Mouse (Mus musculus): ENCODE measurements around the gene Nlrp4f. TPM values are rescaled to one million over a fixed set of nuclear protein-coding genes. Genes with fewer than 3 reads are reported as not detected.
A peak's percentile ranks its signal among the peaks of the same experiment; 100 is the strongest.

Nlrp4f gene
- polyA plus RNA-seq, 1 experiment from 2014 or later = not detected

DNA sequence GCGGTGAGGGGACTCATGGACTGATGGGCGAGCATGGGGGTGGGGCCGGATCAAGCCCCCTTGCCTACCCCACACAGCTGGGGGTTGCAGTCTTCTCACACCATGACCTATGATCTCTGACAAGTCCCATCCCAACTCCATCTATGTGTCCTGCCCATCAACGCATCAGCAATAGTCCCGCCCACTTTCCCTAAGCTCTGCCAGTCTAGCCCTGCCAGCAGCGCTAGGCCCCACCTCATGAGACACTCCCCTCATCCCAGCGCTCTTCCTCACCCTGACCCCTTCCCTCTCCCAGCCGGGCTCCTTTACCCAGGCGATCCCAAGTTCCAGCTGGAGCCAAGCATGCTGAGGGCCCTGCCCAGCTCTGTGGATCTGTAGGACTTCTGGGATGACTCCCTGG, 31.4 kb upstream of the Nlrp4f start:
- no peak for DNase-seq
- H3K4me2 ChIP-seq = no peak overlapping the region
- 64% methylated on average over 9 of the region's 9 CpGs for WGBS
- no peak for ATAC-seq (ENCODE audit: insufficient read depth)
- no peaks in the 10 kb centered on the region for H3K36me3 ChIP-seq (ENCODE audit: insufficient read depth)
- H3K4me1 ChIP-seq (ENCODE audit: insufficient read depth) = peaks cover 2% of the 10 kb centered on the region; the same call in 1 of the 2 replicates
- H3K9ac ChIP-seq = no peak overlapping the region
- H3K27me3 ChIP-seq (ENCODE audit: insufficient read depth, low read length) = no peaks in the 10 kb centered on the region
- no peaks in the 10 kb centered on the region for H3K9me3 ChIP-seq (ENCODE audit: low read depth, low read length)
- no peak for TF ChIP-seq CTCF (IDR thresholded peaks at IDR 0.05; ENCODE audit: low read depth)
- H3K27ac ChIP-seq (ENCODE audit: low read depth) = no peak overlapping the region
- H3K4me3 ChIP-seq (ENCODE audit: low read depth, low read length) = no peak overlapping the region

DNA sequence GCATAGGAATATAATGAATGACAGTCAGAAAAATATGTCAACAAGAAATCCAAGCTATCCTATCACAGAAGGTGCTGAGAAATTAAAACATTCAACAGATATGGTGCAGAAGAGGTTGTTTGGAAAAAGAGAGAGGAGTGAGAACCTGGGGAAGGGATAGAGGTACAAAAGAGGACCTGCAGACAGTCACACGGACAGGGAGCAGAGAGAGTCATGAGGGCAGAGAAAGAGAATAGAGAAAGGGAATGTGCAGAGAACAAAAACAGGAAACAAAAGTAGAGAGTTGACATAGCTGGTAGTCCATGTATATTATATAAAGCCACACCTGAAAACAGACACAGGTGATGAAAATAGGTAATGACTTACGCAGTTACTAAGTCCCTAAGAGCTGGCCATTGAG, 20.9 kb upstream of the Nlrp4f start:
- TF ChIP-seq CTCF (IDR thresholded peaks at IDR 0.05; ENCODE audit: low read depth) = no peak
- no peak overlapping the region for H3K27ac ChIP-seq (ENCODE audit: low read depth)
- no peak overlapping the region for H3K9ac ChIP-seq
- no peaks in the 10 kb centered on the region for H3K27me3 ChIP-seq (ENCODE audit: insufficient read depth, low read length)
- DNase-seq (no peak), ATAC-seq (ENCODE audit: insufficient read depth) (no peak)
- H3K4me3 ChIP-seq (ENCODE audit: low read depth, low read length) = no peak overlapping the region
- H3K4me1 ChIP-seq (ENCODE audit: insufficient read depth) = no peaks in the 10 kb centered on the region
- H3K4me2 ChIP-seq = no peak overlapping the region
- no peaks in the 10 kb centered on the region; the same call in 1 of the 2 replicates for H3K9me3 ChIP-seq (ENCODE audit: low read depth, low read length)
- H3K36me3 ChIP-seq (ENCODE audit: insufficient read depth) = no peaks in the 10 kb centered on the region
- WGBS = 75% methylated on average over 2 of the region's 2 CpGs

DNA sequence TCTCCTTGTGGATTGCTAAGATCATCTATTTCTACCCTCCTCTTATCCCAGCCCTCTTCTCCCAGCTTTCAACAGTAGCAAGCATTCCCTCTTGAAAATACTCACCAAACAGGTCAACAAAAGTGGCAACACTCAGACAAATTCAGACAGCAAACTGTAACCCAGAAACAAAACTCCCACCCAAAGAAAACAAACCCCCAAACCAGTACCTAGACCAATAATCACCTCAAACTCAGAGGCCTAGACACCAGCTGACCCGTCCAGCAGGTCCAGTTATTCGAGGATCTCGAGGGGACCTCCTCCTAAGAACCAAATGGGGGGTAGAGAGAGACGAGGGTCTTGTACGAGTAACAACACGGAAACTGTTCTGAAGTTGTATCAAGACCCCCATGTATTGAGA, 20.2 kb upstream of the Nlrp4f start:
- no peak for TF ChIP-seq CTCF (IDR thresholded peaks at IDR 0.05; ENCODE audit: low read depth)
- H3K9ac ChIP-seq = no peak overlapping the region
- DNase-seq = no peak
- H3K27me3 ChIP-seq (ENCODE audit: insufficient read depth, low read length) = no peaks in the 10 kb centered on the region
- no peak overlapping the region for H3K27ac ChIP-seq (ENCODE audit: low read depth)
- no peak overlapping the region for H3K4me2 ChIP-seq
- H3K4me3 ChIP-seq (ENCODE audit: low read depth, low read length) = no peak overlapping the region
- WGBS = 54% methylated on average over 6 of the region's 6 CpGs
- H3K4me1 ChIP-seq (ENCODE audit: insufficient read depth) = no peaks in the 10 kb centered on the region
- ATAC-seq (ENCODE audit: insufficient read depth) = no peak
- H3K36me3 ChIP-seq (ENCODE audit: insufficient read depth) = no peaks in the 10 kb centered on the region
- no peaks in the 10 kb centered on the region; the same call in 1 of the 2 replicates for H3K9me3 ChIP-seq (ENCODE audit: low read depth, low read length)

DNA sequence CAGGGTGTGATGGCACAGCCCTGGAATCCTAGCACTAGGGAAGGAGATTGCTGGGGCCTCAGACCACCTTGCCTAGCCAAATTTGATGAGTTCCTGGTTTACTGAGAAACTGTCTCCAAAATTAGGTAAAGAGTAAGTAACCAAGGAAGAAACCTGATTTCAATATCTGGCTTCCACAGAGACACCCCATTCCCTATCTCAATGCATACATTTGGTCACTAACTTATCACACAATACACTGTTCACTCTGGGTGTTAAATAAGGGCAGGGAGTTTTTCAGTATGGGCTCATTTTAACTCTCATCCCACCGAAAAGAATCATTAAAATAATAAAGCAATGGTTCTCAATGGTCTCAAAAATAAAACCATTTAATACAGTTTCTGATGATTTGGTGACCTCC, 5.1 kb downstream of the Nlrp4f start:
- Histone ChIP-seq H3K27ac (ENCODE audit: low read depth) (no peak overlapping the region), H3K4me1 (ENCODE audit: insufficient read depth) (no peaks in the 10 kb centered on the region), H3K4me2 (no peak overlapping the region), H3K36me3 (ENCODE audit: insufficient read depth) (no peaks in the 10 kb centered on the region), H3K4me3 (ENCODE audit: low read depth, low read length) (no peak overlapping the region), H3K9me3 (ENCODE audit: low read depth, low read length) (no peaks in the 10 kb centered on the region; the same call in 1 of the 2 replicates), H3K27me3 (ENCODE audit: insufficient read depth, low read length) (no peaks in the 10 kb centered on the region), H3K9ac (no peak overlapping the region)
- no peak for DNase-seq
- ATAC-seq (ENCODE audit: insufficient read depth) = no peak
- no peak for TF ChIP-seq CTCF (IDR thresholded peaks at IDR 0.05; ENCODE audit: low read depth)
- 67% methylated on average over 1 of the region's 1 CpGs for WGBS

DNA sequence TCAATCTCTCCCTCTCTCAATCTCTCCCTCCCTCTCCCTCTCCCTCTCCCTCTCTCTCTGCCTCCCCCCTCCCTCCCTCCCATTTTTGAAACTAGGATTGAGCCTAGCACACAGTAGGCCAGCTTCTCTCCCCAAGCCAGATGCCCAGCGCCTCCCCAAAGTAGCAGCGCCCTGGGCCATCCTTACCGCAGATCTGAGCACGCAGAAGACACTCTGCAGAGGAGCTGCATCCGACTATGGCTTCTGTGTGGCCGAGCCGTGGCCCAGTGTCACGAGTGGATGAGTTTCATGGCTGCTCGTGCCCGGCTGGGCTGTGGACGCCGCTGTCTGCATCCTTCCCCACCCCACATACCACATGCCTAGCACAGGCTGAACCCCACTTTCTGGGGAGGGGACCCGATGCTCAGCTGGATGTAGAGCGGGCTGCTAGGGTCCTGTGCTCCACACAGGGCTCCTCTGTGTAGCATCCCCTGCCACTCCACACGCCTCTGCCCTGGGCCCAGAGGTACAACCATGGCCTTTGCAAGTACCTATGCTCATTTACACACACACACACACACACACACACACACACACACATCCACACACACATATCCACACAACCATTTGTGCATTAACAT, 29.2 kb downstream of the Nlrp4f start:
- Histone ChIP-seq H3K36me3 (ENCODE audit: insufficient read depth) (no peaks in the 10 kb centered on the region), H3K4me1 (ENCODE audit: insufficient read depth) (no peaks in the 10 kb centered on the region), H3K4me3 (ENCODE audit: low read depth, low read length) (no peak overlapping the region), H3K9ac (no peak overlapping the region), H3K4me2 (no peak overlapping the region), H3K9me3 (ENCODE audit: low read depth, low read length) (no peaks in the 10 kb centered on the region), H3K27ac (ENCODE audit: low read depth) (no peak overlapping the region), H3K27me3 (ENCODE audit: insufficient read depth, low read length) (no peaks in the 10 kb centered on the region)
- DNase-seq (no peak), ATAC-seq (ENCODE audit: insufficient read depth) (no peak)
- 53% methylated on average over 15 of the region's 15 CpGs for WGBS
- TF ChIP-seq CTCF (IDR thresholded peaks at IDR 0.05; ENCODE audit: low read depth) = no peak

DNA sequence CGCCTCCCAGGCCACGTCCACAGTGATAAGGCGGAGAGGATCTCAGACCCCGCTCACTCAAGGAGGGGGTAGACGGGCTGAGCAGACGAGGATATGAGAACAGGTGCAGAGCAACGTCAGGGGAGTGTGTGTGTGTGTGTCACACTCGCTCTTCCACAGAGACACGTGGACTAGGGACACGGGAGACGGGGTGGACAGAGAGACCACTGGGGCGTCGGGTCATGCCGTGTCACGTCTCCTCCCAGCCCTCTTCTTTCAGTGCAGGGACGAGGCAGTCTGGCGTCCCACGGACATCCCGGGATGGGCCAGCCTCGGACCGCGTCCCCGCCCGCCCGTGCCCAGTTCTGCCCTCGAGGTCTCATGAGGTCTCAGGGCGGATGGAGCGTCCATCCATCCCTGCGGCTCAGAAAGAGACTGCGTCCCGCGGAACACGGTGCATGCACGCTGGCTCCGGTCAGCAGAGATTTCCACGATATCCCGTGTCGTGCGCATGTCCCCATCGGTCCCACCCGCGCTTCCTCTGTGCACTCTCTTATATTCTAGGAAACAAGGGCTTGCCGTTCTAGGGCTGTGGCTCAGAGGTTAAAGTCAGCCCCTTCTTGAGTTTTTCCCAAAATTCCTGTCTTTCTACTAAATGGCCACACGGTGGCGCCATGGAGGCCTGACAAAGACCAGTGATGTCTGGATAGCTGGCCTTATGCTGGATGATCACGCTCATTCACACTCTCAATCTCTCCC, 29.9 kb downstream of the Nlrp4f start:
- DNase-seq (peak; percentile 56), ATAC-seq (ENCODE audit: insufficient read depth) (peak; percentile 49; the same call in 1 of the 2 replicates)
- Histone ChIP-seq H3K27ac (ENCODE audit: low read depth) (no peak overlapping the region), H3K4me1 (ENCODE audit: insufficient read depth) (no peaks in the 10 kb centered on the region), H3K9ac (no peak overlapping the region), H3K36me3 (ENCODE audit: insufficient read depth) (no peaks in the 10 kb centered on the region), H3K4me2 (peak overlapping the region; percentile 42), H3K9me3 (ENCODE audit: low read depth, low read length) (no peaks in the 10 kb centered on the region), H3K4me3 (ENCODE audit: low read depth, low read length) (0 out of 2 replicates have a peak overlapping the region, but pooled peaks have one; percentile 4), H3K27me3 (ENCODE audit: insufficient read depth, low read length) (no peaks in the 10 kb centered on the region)
- WGBS = 15% methylated on average over 46 of the region's 46 CpGs
- peak; percentile 68 for TF ChIP-seq CTCF (IDR thresholded peaks at IDR 0.05; ENCODE audit: low read depth)

DNA sequence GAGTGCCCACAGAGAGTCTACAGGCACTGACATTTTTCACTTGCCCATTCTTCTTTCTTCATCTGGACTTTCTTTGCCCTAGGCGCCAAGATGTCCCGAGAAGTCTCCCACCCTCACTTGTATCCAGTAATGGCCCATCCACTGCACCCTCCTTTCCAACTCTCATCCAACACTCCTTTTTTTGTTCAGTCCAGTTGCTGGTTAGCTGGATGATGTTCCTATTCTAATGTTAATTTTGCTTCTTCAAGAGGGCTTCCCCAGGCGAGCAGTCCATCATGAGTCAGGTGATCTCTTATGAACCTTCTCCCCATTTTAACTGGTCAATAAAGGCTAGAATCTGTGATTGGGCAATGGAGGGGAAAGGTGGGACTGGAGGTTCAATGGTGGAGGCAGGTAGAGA, 31.7 kb downstream of the Nlrp4f start:
- Histone ChIP-seq H3K27me3 (ENCODE audit: insufficient read depth, low read length) (no peaks in the 10 kb centered on the region), H3K4me2 (no peak overlapping the region), H3K4me1 (ENCODE audit: insufficient read depth) (no peaks in the 10 kb centered on the region), H3K36me3 (ENCODE audit: insufficient read depth) (no peaks in the 10 kb centered on the region), H3K27ac (ENCODE audit: low read depth) (no peak overlapping the region), H3K4me3 (ENCODE audit: low read depth, low read length) (no peak overlapping the region), H3K9ac (no peak overlapping the region), H3K9me3 (ENCODE audit: low read depth, low read length) (no peaks in the 10 kb centered on the region)
- WGBS = 79% methylated on average over 3 of the region's 3 CpGs
- no peak for DNase-seq
- TF ChIP-seq CTCF (IDR thresholded peaks at IDR 0.05; ENCODE audit: low read depth) = no peak
- no peak for ATAC-seq (ENCODE audit: insufficient read depth)
